Mouse (Mus musculus) ES-E14 (cell line): Measurements from ENCODE around the gene Scyl2. TPM values are rescaled to one million over a fixed set of nuclear protein-coding genes. Genes with fewer than 3 reads are reported as not detected.

Experiments
- DNase-seq: peaks from one replicate; pipeline ENCODE4 v3.0.0-alpha.2; 2013; ENCODE audit warnings: low read depth, low spot score
- H3K27ac ChIP-seq: 2 replicates; pipeline ENCODE4 v1.5.1; 2012; ENCODE audit warnings: low read depth, mild to moderate bottlenecking, low read length, moderate library complexity, mixed read lengths; ENCODE audit not compliant: poor library complexity, insufficient read depth, severe bottlenecking
- H3K36me3 ChIP-seq: 2 replicates; pipeline ENCODE4 v1.6.1; 2012; ENCODE audit warnings: mild to moderate bottlenecking, low read length, moderate library complexity, mixed read lengths; ENCODE audit not compliant: control insufficient read depth, poor library complexity, insufficient read depth, severe bottlenecking
- H3K4me1 ChIP-seq, 2 experiments: fragments of 150-350 bp in 1 of 2; sonication (generic) in 1 of 2; 2 replicates each; pipeline ENCODE4 v1.6.1; 2012; ENCODE audit warnings: low read length in 2 of 2, mild to moderate bottlenecking in 1 of 2, mixed read lengths in 1 of 2; ENCODE audit not compliant: control insufficient read depth in 2 of 2, insufficient read depth in 2 of 2, poor library complexity in 1 of 2
- H3K4me3 ChIP-seq, 2 experiments: fragments of 150-350 bp in 1 of 2; sonication (generic) in 1 of 2; 2 replicates each; pipeline ENCODE4 v1.5.1; 2012; ENCODE audit warnings: low read length in 2 of 2, low read depth in 1 of 2, mild to moderate bottlenecking in 1 of 2, mixed read lengths in 1 of 2; ENCODE audit not compliant: insufficient read depth in 1 of 2, poor library complexity in 1 of 2, severe bottlenecking in 1 of 2
- H3K9ac ChIP-seq: 2 replicates; pipeline ENCODE4 v1.6.1; 2012; ENCODE audit warnings: low read depth, mild to moderate bottlenecking, low read length, mixed read lengths; ENCODE audit not compliant: poor library complexity, insufficient read depth, severe bottlenecking
- H3K9me3 ChIP-seq: fragments of 150-350 bp; sonication (generic); 2 replicates; pipeline ENCODE4 v1.6.1; 2012; ENCODE audit warnings: low read depth, mild to moderate bottlenecking, low read length; ENCODE audit not compliant: control insufficient read depth, insufficient read depth
- CHD2 ChIP-seq: IDR thresholded peaks from 2 replicates; pipeline ENCODE4 v1.6.1; 2014; ENCODE audit warnings: mild to moderate bottlenecking, low read depth, low read length, inconsistent platforms
- HCFC1 ChIP-seq: IDR thresholded peaks from 2 replicates; pipeline ENCODE4 v1.6.1; 2012; ENCODE audit warnings: low read length, inconsistent platforms, borderline replicate concordance; ENCODE audit not compliant: insufficient read depth
- MAFK ChIP-seq: IDR thresholded peaks from 2 replicates; pipeline ENCODE4 v1.6.1; 2014; ENCODE audit warnings: mild to moderate bottlenecking, low read depth, low read length, inconsistent platforms; ENCODE audit not compliant: insufficient read depth
- ZC3H11A ChIP-seq: IDR thresholded peaks from 2 replicates; pipeline ENCODE4 v1.6.1; 2012; ENCODE audit warnings: low read depth, mild to moderate bottlenecking, inconsistent platforms, low read length, borderline replicate concordance
- ZNF384 ChIP-seq: IDR thresholded peaks from 2 replicates; pipeline ENCODE4 v1.6.1; 2012; ENCODE audit warnings: low read depth, low read length, inconsistent platforms
- in situ Hi-C, 2 experiments: fragments of 600-800 bp; cut with MboI; formaldehyde crosslinking; loops; one replicate each; pipeline ENCODE4 v1.15.1; 2025; ENCODE audit warnings: low sequenced_read_pairs in 2 of 2, inconsistent platforms in 1 of 2; ENCODE audit not compliant: unreplicated experiment in 2 of 2
- total RNA-seq: library from RNA; depleted of rRNA; stranded (reverse); fragments of 300-350 nt; gene quantifications from 2 replicates; pipeline ENCODE4 v1.2.3, GENCODE M21; 2012

Gene Scyl2
- total RNA-seq, 1 experiment, result 17.7 TPM

DNA sequence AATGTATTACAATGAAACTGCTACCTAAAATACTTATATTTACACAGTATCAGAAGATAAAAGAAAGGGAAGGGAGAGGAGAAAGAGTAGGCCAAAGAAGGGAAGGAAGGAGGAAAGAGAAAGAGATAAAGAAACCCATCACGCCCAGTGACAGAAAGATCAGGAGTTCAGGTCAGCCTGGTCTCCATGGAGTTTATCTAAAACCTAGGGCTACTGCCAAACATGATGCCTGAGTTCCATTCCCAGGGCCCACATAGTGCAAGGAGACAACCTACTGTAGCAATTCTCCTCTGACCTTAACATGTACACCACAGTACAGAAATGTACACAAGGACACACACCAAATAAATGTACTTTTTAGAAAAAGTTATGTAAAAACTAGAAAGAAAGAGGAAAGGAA is 3.9 kb downstream of the Scyl2 start:
- no peak overlapping the region for H3K9ac ChIP-seq
- in situ Hi-C loops, result no loop called here
- H3K4me3 ChIP-seq, result no peak overlapping the region
- 0 out of 4 replicates have a peak, but pooled peaks cover 0 to 2% of the 10 kb centered on the region in 2 experiments for H3K4me1 ChIP-seq
- H3K27ac ChIP-seq, result no peak overlapping the region
- no peaks in the 10 kb centered on the region for H3K9me3 ChIP-seq
- no peak for DNase-seq
- TF ChIP-seq CHD2 (no peak), ZNF384 (no peak)
- no peaks in the 10 kb centered on the region; the same call in 1 of the 2 replicates for H3K36me3 ChIP-seq

GRCm38 (mm10) chr10:89681706-89682105 is 4.4 kb downstream of the Scyl2 start:
- Histone ChIP-seq H3K9me3 (no peaks in the 10 kb centered on the region), H3K9ac (no peak overlapping the region), H3K27ac (no peak overlapping the region), H3K4me1 (0 out of 4 replicates have a peak, but pooled peaks cover 0 to 2% of the 10 kb centered on the region in 2 experiments), H3K4me3 (no peak overlapping the region), H3K36me3 (no peaks in the 10 kb centered on the region; the same call in 1 of the 2 replicates)
- in situ Hi-C loops, result no loop called here
- TF ChIP-seq HCFC1 (no peak), MAFK (no peak), ZC3H11A (no peak), CHD2 (no peak), ZNF384 (no peak)
- no peak for DNase-seq

DNA sequence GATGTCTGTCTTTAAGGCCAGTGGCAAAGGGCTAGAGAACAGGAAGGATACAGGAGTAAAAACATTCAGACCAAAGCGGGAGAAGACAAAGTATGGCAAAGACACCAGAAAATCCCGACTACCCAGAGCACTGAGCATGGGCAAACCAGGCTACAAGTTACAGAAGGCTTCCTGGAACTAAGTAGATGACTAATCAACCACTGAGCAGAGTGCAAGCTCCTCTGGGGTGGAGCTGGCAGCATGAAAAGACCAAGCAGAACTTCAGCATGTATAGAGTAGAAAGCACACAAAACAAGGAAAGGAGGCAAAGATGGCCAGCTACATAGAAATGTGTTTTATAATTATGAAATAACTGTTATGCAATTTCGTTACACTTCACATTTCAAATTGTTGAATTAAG is 5.6 kb downstream of the Scyl2 start:
- H3K9ac ChIP-seq, result no peak overlapping the region
- in situ Hi-C loops, result no loop called here
- no peak overlapping the region for H3K4me3 ChIP-seq
- DNase-seq, result no peak
- H3K9me3 ChIP-seq, result no peaks in the 10 kb centered on the region
- TF ChIP-seq ZNF384 (no peak), ZC3H11A (no peak), HCFC1 (no peak), MAFK (no peak), CHD2 (no peak)
- H3K27ac ChIP-seq, result no peak overlapping the region
- no peaks in the 10 kb centered on the region; the same call in 1 of the 2 replicates for H3K36me3 ChIP-seq
- 0 out of 4 replicates have a peak, but pooled peaks cover 0 to 2% of the 10 kb centered on the region in 2 experiments for H3K4me1 ChIP-seq

DNA sequence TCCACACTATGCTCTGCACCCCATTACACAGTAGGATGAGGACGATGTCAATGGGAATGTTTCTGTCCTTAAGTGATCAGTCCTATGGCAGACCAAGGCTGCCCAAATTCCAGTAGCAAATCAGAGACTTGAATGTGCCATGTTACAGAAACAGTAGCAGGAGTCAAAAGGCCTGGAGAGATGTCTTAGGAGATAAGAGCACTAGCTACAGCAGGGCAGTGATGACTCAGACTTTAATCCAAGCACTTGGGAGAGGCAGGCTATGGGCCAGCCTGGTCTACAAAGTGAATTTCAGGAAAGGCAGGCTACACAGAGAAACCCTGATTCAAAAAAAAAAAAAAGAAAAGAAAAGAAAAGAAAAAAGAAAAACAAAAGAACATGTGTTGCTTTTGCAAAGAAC is 6.6 kb downstream of the Scyl2 start:
- no peak overlapping the region for H3K27ac ChIP-seq
- no peaks in the 10 kb centered on the region; the same call in 1 of the 2 replicates for H3K36me3 ChIP-seq
- no peaks in the 10 kb centered on the region for H3K4me1 ChIP-seq
- in situ Hi-C loops, result no loop called here
- H3K9ac ChIP-seq, result no peak overlapping the region
- no peak for DNase-seq
- no peak overlapping the region for H3K4me3 ChIP-seq
- no peak for TF ChIP-seq MAFK
- no peak for TF ChIP-seq CHD2
- TF ChIP-seq HCFC1, result no peak
- no peak for TF ChIP-seq ZC3H11A
- TF ChIP-seq ZNF384, result no peak
- no peaks in the 10 kb centered on the region for H3K9me3 ChIP-seq

DNA sequence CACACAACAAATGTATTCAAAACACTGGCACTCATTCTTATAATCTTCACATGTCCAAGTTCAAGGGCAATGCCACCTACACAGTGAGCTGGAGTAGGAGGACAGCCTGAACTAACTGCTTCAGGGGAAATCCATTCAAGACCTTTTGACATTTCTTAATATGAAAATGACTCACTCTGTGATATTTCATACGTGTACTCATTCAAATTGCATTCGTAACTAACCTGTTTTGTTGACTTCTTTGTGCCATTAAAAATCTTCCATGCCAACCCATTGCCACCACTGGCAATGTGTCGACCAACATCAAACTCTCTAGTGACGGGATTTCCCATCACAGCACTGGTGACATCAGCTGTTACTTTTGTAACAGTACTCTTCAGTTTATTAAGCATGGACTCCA is 8.0 kb downstream of the Scyl2 start:
- no peak overlapping the region for H3K27ac ChIP-seq
- no peak for TF ChIP-seq ZNF384
- no peak for TF ChIP-seq MAFK
- no peak for TF ChIP-seq HCFC1
- TF ChIP-seq CHD2, result no peak
- no peak for TF ChIP-seq ZC3H11A
- H3K4me3 ChIP-seq, result no peak overlapping the region
- no peak overlapping the region for H3K9ac ChIP-seq
- no peaks in the 10 kb centered on the region for H3K36me3 ChIP-seq
- no peak for DNase-seq
- in situ Hi-C loops, result no loop called here
- no peaks in the 10 kb centered on the region for H3K4me1 ChIP-seq
- no peaks in the 10 kb centered on the region for H3K9me3 ChIP-seq
